Mouse (Mus musculus): ENCODE measurements around the gene Nell2. TPM values are rescaled to one million over a fixed set of nuclear protein-coding genes. Genes with fewer than 3 reads are reported as not detected.

The Nell2 gene
- polyA plus RNA-seq, 1 experiment from 2014 or later, result 247 TPM

- no peak overlapping the region for H3K27ac ChIP-seq (ENCODE audit: low read length)
These were observed 243.2 kb downstream of the Nell2 start for GRCm38 (mm10) chr15:95285199-95285598.

GRCm38 (mm10) chr15:95280986-95281385 is 247.4 kb downstream of the Nell2 start:
- Histone ChIP-seq H3K36me3 (ENCODE audit: control insufficient read depth, insufficient read depth) (peaks cover 3% of the 10 kb centered on the region; the same call in 1 of the 2 replicates), H3K9ac (replicated peaks; ENCODE audit: low read depth, low read length) (no peak overlapping the region), H3K4me1 (replicated peaks; ENCODE audit: control insufficient read depth, insufficient read depth, low read length) (peaks cover 10% of the 10 kb centered on the region), H3K4me3 (replicated peaks; ENCODE audit: low read length) (no peak overlapping the region), H3K27me3 (replicated peaks; ENCODE audit: control insufficient read depth, insufficient read depth, low read length) (no peaks in the 10 kb centered on the region), H3K9me3 (ENCODE audit: control insufficient read depth, low read length) (no peaks in the 10 kb centered on the region), H3K27ac (ENCODE audit: low read length) (no peak overlapping the region), H3K4me2 (ENCODE audit: low read length) (no peak overlapping the region)
- ATAC-seq, result no peak
- 71% methylated on average over 2 of the region's 2 CpGs for WGBS

More at GRCm38 (mm10) chr15:95285199-95285598, 243.2 kb downstream of the Nell2 start:
- 11% methylated on average over 6 of the region's 6 CpGs for WGBS
- 0 out of 2 replicates have a peak, but pooled peaks have one; percentile 33 for ATAC-seq
- Histone ChIP-seq H3K36me3 (ENCODE audit: control insufficient read depth, insufficient read depth) (no peaks in the 10 kb centered on the region), H3K4me2 (ENCODE audit: low read length) (no peak overlapping the region), H3K4me3 (replicated peaks; ENCODE audit: low read length) (no peak overlapping the region), H3K4me1 (replicated peaks; ENCODE audit: control insufficient read depth, insufficient read depth, low read length) (peaks cover 15% of the 10 kb centered on the region), H3K27me3 (replicated peaks; ENCODE audit: control insufficient read depth, insufficient read depth, low read length) (no peaks in the 10 kb centered on the region), H3K9ac (replicated peaks; ENCODE audit: low read depth, low read length) (no peak overlapping the region), H3K9me3 (ENCODE audit: control insufficient read depth, low read length) (no peaks in the 10 kb centered on the region)

DNA sequence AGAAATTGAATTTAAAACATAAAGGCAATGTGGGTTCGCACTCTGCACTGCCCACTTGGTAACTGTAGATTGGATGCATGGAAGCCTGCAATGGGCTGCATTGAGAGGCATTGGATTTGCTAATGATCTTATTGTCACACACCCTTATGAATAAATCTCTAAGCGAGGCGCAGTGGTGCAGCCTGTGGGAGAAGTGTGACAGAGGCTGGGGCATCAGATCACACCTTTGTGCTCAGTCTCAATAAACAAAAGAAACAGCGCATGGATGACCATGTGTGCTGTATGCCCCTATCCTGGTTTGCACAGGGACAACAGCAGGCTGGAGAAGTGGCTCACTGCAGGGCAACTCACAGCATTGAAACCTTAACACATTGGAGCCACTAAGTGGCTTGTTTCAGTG is 250.4 kb downstream of the Nell2 start:
- H3K9me3 ChIP-seq (ENCODE audit: control insufficient read depth, low read length), result no peaks in the 10 kb centered on the region
- no peak overlapping the region for H3K9ac ChIP-seq (replicated peaks; ENCODE audit: low read depth, low read length)
- WGBS, result 58% methylated on average over 4 of the region's 4 CpGs
- H3K4me3 ChIP-seq (replicated peaks; ENCODE audit: low read length), result no peak overlapping the region
- no peak for ATAC-seq
- H3K36me3 ChIP-seq (ENCODE audit: control insufficient read depth, insufficient read depth), result peaks cover 3% of the 10 kb centered on the region; the same call in 1 of the 2 replicates
- no peak overlapping the region for H3K27ac ChIP-seq (ENCODE audit: low read length)
- no peak overlapping the region for H3K4me2 ChIP-seq (ENCODE audit: low read length)
- no peaks in the 10 kb centered on the region for H3K4me1 ChIP-seq (replicated peaks; ENCODE audit: control insufficient read depth, insufficient read depth, low read length)
- H3K27me3 ChIP-seq (replicated peaks; ENCODE audit: control insufficient read depth, insufficient read depth, low read length), result no peaks in the 10 kb centered on the region

- H3K36me3 ChIP-seq (ENCODE audit: control insufficient read depth, insufficient read depth), result peaks cover 3% of the 10 kb centered on the region; the same call in 1 of the 2 replicates
- H3K27me3 ChIP-seq (replicated peaks; ENCODE audit: control insufficient read depth, insufficient read depth, low read length), result no peaks in the 10 kb centered on the region
- 95% methylated on average over 3 of the region's 3 CpGs for WGBS
- no peak overlapping the region for H3K27ac ChIP-seq (ENCODE audit: low read length)
- no peak overlapping the region for H3K4me3 ChIP-seq (replicated peaks; ENCODE audit: low read length)
- no peaks in the 10 kb centered on the region for H3K4me1 ChIP-seq (replicated peaks; ENCODE audit: control insufficient read depth, insufficient read depth, low read length)
- ATAC-seq, result no peak
- no peak overlapping the region for H3K4me2 ChIP-seq (ENCODE audit: low read length)
- no peak overlapping the region for H3K9ac ChIP-seq (replicated peaks; ENCODE audit: low read depth, low read length)
- no peaks in the 10 kb centered on the region for H3K9me3 ChIP-seq (ENCODE audit: control insufficient read depth, low read length)
These were observed 251.8 kb downstream of the Nell2 start for GRCm38 (mm10) chr15:95276556-95276955.

DNA sequence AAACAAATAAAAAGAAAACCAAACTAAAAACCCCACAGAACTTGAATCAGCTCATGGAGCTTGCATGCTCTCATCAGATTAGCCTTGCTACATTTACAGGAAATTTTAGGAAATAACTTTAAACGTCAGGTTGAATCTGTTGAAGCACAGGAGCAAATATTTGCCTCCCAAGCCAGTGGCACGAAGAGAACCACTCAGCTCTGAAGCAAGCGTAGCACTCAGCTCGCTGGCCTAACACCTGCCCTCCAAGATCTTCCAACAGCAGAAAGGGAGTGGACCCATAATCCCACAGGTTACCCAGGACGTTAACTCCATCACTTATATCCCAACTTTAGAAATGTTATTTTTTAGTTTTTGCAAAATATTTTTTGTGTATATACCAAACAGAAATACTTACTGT is 252.8 kb downstream of the Nell2 start:
- H3K9me3 ChIP-seq (ENCODE audit: control insufficient read depth, low read length), result no peaks in the 10 kb centered on the region

DNA sequence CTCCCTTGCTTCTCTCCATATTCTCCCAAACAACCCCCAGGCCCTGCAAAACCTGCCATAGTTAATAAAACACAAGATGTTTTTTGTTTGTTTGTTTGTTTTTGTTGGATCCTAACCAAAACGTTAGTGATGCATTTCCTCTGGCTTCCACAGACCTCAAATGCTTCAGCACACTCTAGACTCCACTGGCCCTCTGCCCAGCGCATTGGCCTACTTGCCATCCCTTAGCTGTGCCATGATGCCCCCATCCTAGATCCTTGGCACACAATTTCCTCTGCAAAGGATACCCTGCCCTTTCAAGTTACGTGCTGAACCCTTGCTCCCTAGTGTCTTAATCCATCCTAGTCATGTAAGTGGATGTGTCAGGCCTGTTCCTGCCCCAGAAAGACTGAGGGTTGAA is 255.1 kb downstream of the Nell2 start:
- Histone ChIP-seq H3K9ac (replicated peaks; ENCODE audit: low read depth, low read length) (no peak overlapping the region), H3K27me3 (replicated peaks; ENCODE audit: control insufficient read depth, insufficient read depth, low read length) (no peaks in the 10 kb centered on the region), H3K36me3 (ENCODE audit: control insufficient read depth, insufficient read depth) (peaks cover 3% of the 10 kb centered on the region; the same call in 1 of the 2 replicates), H3K4me1 (replicated peaks; ENCODE audit: control insufficient read depth, insufficient read depth, low read length) (no peaks in the 10 kb centered on the region), H3K4me2 (ENCODE audit: low read length) (no peak overlapping the region), H3K9me3 (ENCODE audit: control insufficient read depth, low read length) (no peaks in the 10 kb centered on the region), H3K4me3 (replicated peaks; ENCODE audit: low read length) (no peak overlapping the region), H3K27ac (ENCODE audit: low read length) (no peak overlapping the region)
- 85% methylated on average over 3 of the region's 3 CpGs for WGBS
- no peak for ATAC-seq

More for the DNA sequence above, 252.8 kb downstream of the Nell2 start:
- no peaks in the 10 kb centered on the region for H3K27me3 ChIP-seq (replicated peaks; ENCODE audit: control insufficient read depth, insufficient read depth, low read length)
- no peak overlapping the region for H3K9ac ChIP-seq (replicated peaks; ENCODE audit: low read depth, low read length)
- WGBS, result 94% methylated on average over 5 of the region's 5 CpGs
- H3K4me3 ChIP-seq (replicated peaks; ENCODE audit: low read length), result no peak overlapping the region
- H3K4me2 ChIP-seq (ENCODE audit: low read length), result no peak overlapping the region
- H3K27ac ChIP-seq (ENCODE audit: low read length), result no peak overlapping the region
- no peak for ATAC-seq
- H3K4me1 ChIP-seq (replicated peaks; ENCODE audit: control insufficient read depth, insufficient read depth, low read length), result no peaks in the 10 kb centered on the region
- H3K36me3 ChIP-seq (ENCODE audit: control insufficient read depth, insufficient read depth), result peaks cover 3% of the 10 kb centered on the region; the same call in 1 of the 2 replicates

- Histone ChIP-seq H3K36me3 (ENCODE audit: control insufficient read depth, insufficient read depth) (peaks cover 3% of the 10 kb centered on the region; the same call in 1 of the 2 replicates), H3K4me3 (replicated peaks; ENCODE audit: low read length) (no peak overlapping the region), H3K9ac (replicated peaks; ENCODE audit: low read depth, low read length) (no peak overlapping the region), H3K27ac (ENCODE audit: low read length) (no peak overlapping the region), H3K4me2 (ENCODE audit: low read length) (no peak overlapping the region), H3K27me3 (replicated peaks; ENCODE audit: control insufficient read depth, insufficient read depth, low read length) (no peaks in the 10 kb centered on the region), H3K9me3 (ENCODE audit: control insufficient read depth, low read length) (no peaks in the 10 kb centered on the region), H3K4me1 (replicated peaks; ENCODE audit: control insufficient read depth, insufficient read depth, low read length) (no peaks in the 10 kb centered on the region)
- WGBS, result 94% methylated on average over 3 of the region's 3 CpGs
- no peak for ATAC-seq
These were observed 256.2 kb downstream of the Nell2 start for GRCm38 (mm10) chr15:95272167-95272566.

- Histone ChIP-seq H3K4me1 (replicated peaks; ENCODE audit: control insufficient read depth, insufficient read depth, low read length) (no peaks in the 10 kb centered on the region), H3K9me3 (ENCODE audit: control insufficient read depth, low read length) (no peaks in the 10 kb centered on the region), H3K27ac (ENCODE audit: low read length) (no peak overlapping the region), H3K36me3 (ENCODE audit: control insufficient read depth, insufficient read depth) (no peaks in the 10 kb centered on the region), H3K9ac (replicated peaks; ENCODE audit: low read depth, low read length) (no peak overlapping the region), H3K4me3 (replicated peaks; ENCODE audit: low read length) (no peak overlapping the region), H3K27me3 (replicated peaks; ENCODE audit: control insufficient read depth, insufficient read depth, low read length) (no peaks in the 10 kb centered on the region), H3K4me2 (ENCODE audit: low read length) (no peak overlapping the region)
- 83% methylated on average over 2 of the region's 2 CpGs for WGBS
- ATAC-seq, result no peak
These were observed 268.5 kb downstream of the Nell2 start for GRCm38 (mm10) chr15:95259671-95260450.

DNA sequence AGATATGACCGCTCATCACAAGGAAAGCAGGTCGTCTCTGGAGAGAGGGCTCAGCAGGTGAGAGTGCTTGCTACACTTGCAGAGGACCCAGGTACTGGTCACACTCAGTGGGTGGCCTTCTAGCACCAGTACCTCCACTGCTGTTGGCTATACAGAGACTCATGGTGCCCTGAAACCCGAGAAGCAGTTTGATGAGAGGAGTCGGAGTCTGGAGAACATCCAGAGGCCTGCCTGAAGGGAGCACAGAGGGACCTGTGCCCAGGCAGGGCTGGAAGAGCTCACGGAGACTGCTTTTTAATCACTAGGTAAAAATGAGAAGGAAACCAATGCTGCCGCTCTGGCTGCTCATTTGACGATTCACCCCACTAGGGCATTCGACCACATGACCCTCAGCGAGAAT is 271.2 kb downstream of the Nell2 start:
- H3K27ac ChIP-seq (ENCODE audit: low read length), result no peak overlapping the region
- no peaks in the 10 kb centered on the region for H3K4me1 ChIP-seq (replicated peaks; ENCODE audit: control insufficient read depth, insufficient read depth, low read length)
- no peak overlapping the region for H3K9ac ChIP-seq (replicated peaks; ENCODE audit: low read depth, low read length)
- H3K36me3 ChIP-seq (ENCODE audit: control insufficient read depth, insufficient read depth), result no peaks in the 10 kb centered on the region
- no peak overlapping the region for H3K4me2 ChIP-seq (ENCODE audit: low read length)
- no peaks in the 10 kb centered on the region for H3K27me3 ChIP-seq (replicated peaks; ENCODE audit: control insufficient read depth, insufficient read depth, low read length)
- H3K4me3 ChIP-seq (replicated peaks; ENCODE audit: low read length), result no peak overlapping the region
- no peak for ATAC-seq
- H3K9me3 ChIP-seq (ENCODE audit: control insufficient read depth, low read length), result no peaks in the 10 kb centered on the region
- WGBS, result 78% methylated on average over 9 of the region's 9 CpGs
